Mouse (Mus musculus) lung, embryonic 14.5 days (tissue): ENCODE results near the gene Ptbp3. TPM values are rescaled to one million over a fixed set of nuclear protein-coding genes. Genes with fewer than 3 reads are reported as not detected.

ENCODE experiments used
- ATAC-seq: fragments of 200-750 bp; cut with Nextera tagmentation; 2 replicates; pipeline ENCODE4 v1.8.0; 2017; ENCODE audit warnings: mild to moderate bottlenecking, moderate TSS enrichment, moderate library complexity; ENCODE audit not compliant: insufficient read depth
- DNase-seq: peaks from one replicate; pipeline ENCODE4 v3.0.0-alpha.2; 2015
- H3K27ac ChIP-seq: fragments of 300-500 bp; sonication (generic); 2 replicates; pipeline ENCODE4 v1.5.1; 2014; ENCODE audit warnings: low read depth, mild to moderate bottlenecking, moderate library complexity
- H3K27me3 ChIP-seq: fragments of 300-500 bp; sonication (generic); 2 replicates; pipeline ENCODE4 v1.6.1; 2014; ENCODE audit warnings: low read length, control low read depth; ENCODE audit not compliant: insufficient read depth
- H3K36me3 ChIP-seq: fragments of 300-500 bp; sonication (generic); 2 replicates; pipeline ENCODE4 v1.6.1; 2014; ENCODE audit warnings: control low read depth; ENCODE audit not compliant: insufficient read depth
- H3K4me1 ChIP-seq: fragments of 300-500 bp; sonication (generic); 2 replicates; pipeline ENCODE4 v1.6.1; 2014; ENCODE audit warnings: antibody characterized with exemption, control low read depth; ENCODE audit not compliant: insufficient read depth
- H3K4me2 ChIP-seq: fragments of 300-500 bp; sonication (generic); 2 replicates; pipeline ENCODE4 v1.6.1; 2014; ENCODE audit warnings: mild to moderate bottlenecking
- H3K4me3 ChIP-seq: fragments of 300-500 bp; sonication (generic); 2 replicates; pipeline ENCODE4 v1.5.1; 2014; ENCODE audit warnings: low read depth, low read length
- H3K9ac ChIP-seq: fragments of 300-500 bp; sonication (generic); 2 replicates; pipeline ENCODE4 v1.6.1; 2014
- H3K9me3 ChIP-seq: fragments of 300-500 bp; sonication (generic); 2 replicates; pipeline ENCODE4 v1.6.1; 2016; ENCODE audit warnings: low read depth, low read length, control low read depth
- CTCF ChIP-seq: IDR thresholded peaks from 2 replicates; pipeline ENCODE4 v1.5.1; 2016; ENCODE audit warnings: antibody characterized with exemption, low read depth
- WGBS: fragments of 180-500 bp; shearing (Covaris S2); extraction: QIAGEN DNeasy Blood & Tissue Kit; methylation state at CpG from one replicate; pipeline ENCODE4 v1.1.7; 2014; 5-methylcytosine and 5-hydroxymethylcytosine counted together
- polyA plus RNA-seq: library from polyadenylated mRNA; unstranded; fragments of >200 nt; fragmentation: Nextera tagmentation; extraction: Ambion mirVana; gene quantifications from 2 replicates; pipeline ENCODE4 v1.2.1, GENCODE M21; 2014

The Ptbp3 gene
- polyA plus RNA-seq, 1 experiment from 2014 or later, result 69.6 TPM

GRCm38 (mm10) chr4:59531172-59531571 lies 18.0 kb downstream of the Ptbp3 start:
- WGBS, result 97% methylated on average over 1 of the region's 1 CpGs
- TF ChIP-seq CTCF, result no peak

GRCm38 (mm10) chr4:59527470-59527869 lies 21.7 kb downstream of the Ptbp3 start:
- no peak for ATAC-seq
- 84% methylated on average over 3 of the region's 3 CpGs for WGBS
- no peak for TF ChIP-seq CTCF

More at GRCm38 (mm10) chr4:59531172-59531571, 18.0 kb downstream of the Ptbp3 start:
- Histone ChIP-seq H3K27me3 (no peaks in the 10 kb centered on the region), H3K36me3 (no peaks in the 10 kb centered on the region), H3K9me3 (no peaks in the 10 kb centered on the region), H3K4me2 (no peak overlapping the region), H3K27ac (no peak overlapping the region), H3K4me1 (no peaks in the 10 kb centered on the region), H3K9ac (no peak overlapping the region), H3K4me3 (no peak overlapping the region)
- DNase-seq, result no peak
- ATAC-seq, result no peak

GRCm38 (mm10) chr4:59526728-59527127 lies 22.4 kb downstream of the Ptbp3 start:
- Histone ChIP-seq H3K27ac (no peak overlapping the region), H3K9ac (no peak overlapping the region), H3K9me3 (no peaks in the 10 kb centered on the region), H3K4me3 (no peak overlapping the region), H3K4me2 (no peak overlapping the region), H3K4me1 (no peaks in the 10 kb centered on the region), H3K27me3 (no peaks in the 10 kb centered on the region), H3K36me3 (peaks cover 19% of the 10 kb centered on the region; the same call in 1 of the 2 replicates)
- ATAC-seq (no peak), DNase-seq (no peak)
- TF ChIP-seq CTCF, result no peak
- WGBS, result 52% methylated on average over 2 of the region's 2 CpGs

More at GRCm38 (mm10) chr4:59527470-59527869, 21.7 kb downstream of the Ptbp3 start:
- Histone ChIP-seq H3K4me3 (no peak overlapping the region), H3K9ac (no peak overlapping the region), H3K9me3 (no peaks in the 10 kb centered on the region), H3K36me3 (peaks cover 18% of the 10 kb centered on the region; the same call in 1 of the 2 replicates), H3K27ac (no peak overlapping the region), H3K27me3 (no peaks in the 10 kb centered on the region), H3K4me2 (no peak overlapping the region), H3K4me1 (no peaks in the 10 kb centered on the region)
- DNase-seq, result no peak

GRCm38 (mm10) chr4:59524875-59525274 lies 24.3 kb downstream of the Ptbp3 start:
- 70% methylated on average over 3 of the region's 3 CpGs for WGBS
- no peaks in the 10 kb centered on the region for H3K9me3 ChIP-seq
- no peak for TF ChIP-seq CTCF
- H3K9ac ChIP-seq, result no peak overlapping the region
- ATAC-seq (no peak), DNase-seq (no peak)
- H3K4me2 ChIP-seq, result no peak overlapping the region
- H3K27ac ChIP-seq, result no peak overlapping the region
- H3K4me3 ChIP-seq, result no peak overlapping the region
- H3K27me3 ChIP-seq, result no peaks in the 10 kb centered on the region
- no peaks in the 10 kb centered on the region for H3K4me1 ChIP-seq
- peaks cover 22% of the 10 kb centered on the region; the same call in 1 of the 2 replicates for H3K36me3 ChIP-seq

GRCm38 (mm10) chr4:59510321-59510720 lies 38.8 kb downstream of the Ptbp3 start:
- no peaks in the 10 kb centered on the region for H3K4me1 ChIP-seq
- DNase-seq, result no peak
- H3K9me3 ChIP-seq, result no peaks in the 10 kb centered on the region
- no peak overlapping the region for H3K9ac ChIP-seq
- TF ChIP-seq CTCF, result no peak
- no peak for ATAC-seq
- no peak overlapping the region for H3K27ac ChIP-seq
- peaks cover 32% of the 10 kb centered on the region; the same call in 1 of the 2 replicates for H3K36me3 ChIP-seq
- no peaks in the 10 kb centered on the region for H3K27me3 ChIP-seq
- H3K4me2 ChIP-seq, result no peak overlapping the region
- H3K4me3 ChIP-seq, result no peak overlapping the region

GRCm38 (mm10) chr4:59509558-59509957 lies 39.6 kb downstream of the Ptbp3 start:
- Histone ChIP-seq H3K4me2 (no peak overlapping the region), H3K27ac (no peak overlapping the region), H3K4me1 (no peaks in the 10 kb centered on the region), H3K36me3 (peaks cover 28% of the 10 kb centered on the region; the same call in 1 of the 2 replicates), H3K27me3 (no peaks in the 10 kb centered on the region), H3K9ac (no peak overlapping the region), H3K4me3 (no peak overlapping the region), H3K9me3 (no peaks in the 10 kb centered on the region)
- ATAC-seq (no peak), DNase-seq (no peak)
- no peak for TF ChIP-seq CTCF
- 93% methylated on average over 2 of the region's 2 CpGs for WGBS

- Histone ChIP-seq H3K36me3 (peaks cover 21% of the 10 kb centered on the region; the same call in 1 of the 2 replicates), H3K9me3 (no peaks in the 10 kb centered on the region), H3K4me2 (no peak overlapping the region), H3K4me3 (no peak overlapping the region), H3K9ac (no peak overlapping the region), H3K27me3 (no peaks in the 10 kb centered on the region), H3K4me1 (no peaks in the 10 kb centered on the region), H3K27ac (no peak overlapping the region)
- ATAC-seq, result no peak
- no peak for DNase-seq
- 65% methylated on average over 2 of the region's 2 CpGs for WGBS
- no peak for TF ChIP-seq CTCF
These were observed 41.4 kb downstream of the Ptbp3 start for GRCm38 (mm10) chr4:59507766-59508165.

GRCm38 (mm10) chr4:59506704-59507103 lies 42.5 kb downstream of the Ptbp3 start:
- no peaks in the 10 kb centered on the region for H3K4me1 ChIP-seq
- DNase-seq (no peak), ATAC-seq (no peak)
- no peak overlapping the region for H3K4me3 ChIP-seq
- H3K27me3 ChIP-seq, result no peaks in the 10 kb centered on the region
- H3K27ac ChIP-seq, result no peak overlapping the region
- no peak for TF ChIP-seq CTCF
- WGBS, result 96% methylated on average over 3 of the region's 3 CpGs
- no peaks in the 10 kb centered on the region for H3K9me3 ChIP-seq
- peaks cover 22% of the 10 kb centered on the region; the same call in 1 of the 2 replicates for H3K36me3 ChIP-seq
- no peak overlapping the region for H3K9ac ChIP-seq
- no peak overlapping the region for H3K4me2 ChIP-seq
